9 mouse cellular contexts compared by ENCODE assay signal in genomic region chr13:59251252-59252006, GRCm38 (mm10).
DNase-seq lines count a peak whose midpoint lies in the region; ATAC-seq and TF ChIP-seq lines count a peak whose summit lies in the region.
"Had no signal": no experiment of that assay in that cellular context is flagged by ENCODE, and none has a peak within 500 bp of the region (broad histone marks: within the 10 kb centered on the region; RNA-seq: fewer than 3 reads in every experiment).

No protein-coding gene starts in this region.

- H3K9ac ChIP-seq in hindbrain, embryonic 12.5 days, result no peak overlapping the region
- no peak overlapping the region for H3K9ac ChIP-seq in lung, postnatal 0 days (replicated peaks; ENCODE audit: low read depth)
- H3K9ac ChIP-seq: lung, embryonic 14.5 days had no signal

- no peaks in the 10 kb centered on the region for H3K9me3 ChIP-seq in hindbrain, embryonic 12.5 days (replicated peaks)
- no peaks in the 10 kb centered on the region for H3K9me3 ChIP-seq in lung, postnatal 0 days (ENCODE audit: low read length)

- no peak overlapping the region for H3K4me2 ChIP-seq in hindbrain, embryonic 12.5 days (replicated peaks)
- no peak overlapping the region for H3K4me2 ChIP-seq in lung, postnatal 0 days (replicated peaks; ENCODE audit: low read depth, low read length)
- H3K4me2 ChIP-seq: lung, embryonic 14.5 days had no signal

- peak; percentile 48 to 64 for DNase-seq in cerebellum, postnatal 25 days
- DNase-seq in left cerebral cortex, postnatal 4 days, result peak; percentile 50
- peak; percentile 82 for DNase-seq in right cerebral cortex, postnatal 25 days
- no peak for DNase-seq in ovary, postnatal 36 days (ENCODE audit: low spot score)
- DNase-seq in thymus, adult 18-20 months, result no peak
- DNase-seq in lung, postnatal 0 days (ENCODE audit: low spot score), result no peak
- DNase-seq in testis, postnatal 14 days (ENCODE audit: low spot score), result no peak
- DNase-seq: lung, embryonic 14.5 days had no signal

- no peaks in the 10 kb centered on the region for H3K36me3 ChIP-seq in hindbrain, embryonic 12.5 days
- no peaks in the 10 kb centered on the region for H3K36me3 ChIP-seq in lung, postnatal 0 days (ENCODE audit: insufficient read depth, low read length)

- no peaks in the 10 kb centered on the region for H3K27me3 ChIP-seq in hindbrain, embryonic 12.5 days
- no peaks in the 10 kb centered on the region for H3K27me3 ChIP-seq in lung, postnatal 0 days (replicated peaks; ENCODE audit: insufficient read depth, low read length)

- 47% methylated on average over 12 of the region's 12 CpGs for WGBS in hindbrain, embryonic 12.5 days
- WGBS in lung, postnatal 0 days, result 54% methylated on average over 12 of the region's 12 CpGs

- ATAC-seq in hindbrain, embryonic 12.5 days (ENCODE audit: low FRiP score), result 0 out of 2 replicates have a peak, but pooled peaks have one; percentile 53
- ATAC-seq in lung, postnatal 0 days, result no peak

- TF ChIP-seq CTCF in lung, postnatal 0 days (IDR thresholded peaks at IDR 0.05), result no peak

- no peak overlapping the region for H3K4me3 ChIP-seq in hindbrain, embryonic 12.5 days
- H3K4me3 ChIP-seq in lung, postnatal 0 days (ENCODE audit: low read depth, low read length), result no peak overlapping the region

- TF ChIP-seq EP300 in lung, postnatal 0 days (IDR thresholded peaks at IDR 0.05), result no peak

- 0 out of 2 replicates have a peak overlapping the region, but pooled peaks have one; percentile 52 for H3K27ac ChIP-seq in hindbrain, embryonic 12.5 days
- H3K27ac ChIP-seq in lung, postnatal 0 days (ENCODE audit: low read length), result no peak overlapping the region

- intact Hi-C loops in left cerebral cortex, postnatal 4 days (cut with DNase I), result no loop called here

- peaks cover 49% of the 10 kb centered on the region for H3K4me1 ChIP-seq in hindbrain, embryonic 12.5 days
- H3K4me1 ChIP-seq in lung, postnatal 0 days (ENCODE audit: insufficient read depth, low read depth, low read length), result no peaks in the 10 kb centered on the region

Comparison
In these comparisons a context has a peak if more than half of its experiments do, and no peak if none do; other contexts are left out.
1. DNase-seq: peak in cerebellum, postnatal 25 days (2 of 2), left cerebral cortex, postnatal 4 days (single experiment) and right cerebral cortex, postnatal 25 days (single experiment); none in ovary, postnatal 36 days (single experiment), thymus, adult 18-20 months (0 of 2), lung, postnatal 0 days (single experiment) and testis, postnatal 14 days (single experiment).